Mouse (Mus musculus): ENCODE data around the gene Iqsec1. TPM values are rescaled to one million over a fixed set of nuclear protein-coding genes. Genes with fewer than 3 reads are reported as not detected.

The Iqsec1 gene
- polyA plus RNA-seq, 1 experiment from 2014 or later = 2.6 TPM

DNA sequence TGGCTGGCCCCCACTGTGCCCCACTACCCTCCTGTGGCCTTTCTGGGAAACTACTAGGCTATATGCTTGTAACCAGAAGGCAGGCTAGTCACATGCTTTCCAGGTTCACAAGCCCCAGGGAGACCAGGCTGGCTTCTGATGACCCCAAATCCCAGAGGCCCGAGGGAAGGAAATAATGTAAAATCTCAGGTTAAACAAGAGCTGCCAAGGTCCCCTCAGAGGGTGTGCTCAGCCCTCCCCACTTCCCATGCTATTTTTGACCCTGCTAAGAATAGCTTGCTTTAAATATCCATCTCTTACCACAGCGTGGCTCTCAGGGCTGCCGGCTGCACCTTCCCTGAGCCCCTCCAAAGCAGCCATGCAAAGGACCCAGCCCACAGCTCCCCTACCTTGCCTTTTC lies 299.7 kb downstream of the Iqsec1 start:
- no peak overlapping the region for H3K9ac ChIP-seq
- no peak overlapping the region for H3K27ac ChIP-seq (replicated peaks)
- peaks cover 81% of the 10 kb centered on the region for H3K36me3 ChIP-seq (replicated peaks)
- H3K4me1 ChIP-seq (replicated peaks) = peaks cover 14% of the 10 kb centered on the region
- no peak overlapping the region for H3K4me2 ChIP-seq
- no peaks in the 10 kb centered on the region for H3K27me3 ChIP-seq
- no peak for ATAC-seq (ENCODE audit: insufficient read depth)
- 54% methylated on average over 3 of the region's 3 CpGs for WGBS (ENCODE audit: insufficient replicate concordance)
- no peak overlapping the region for H3K4me3 ChIP-seq (replicated peaks)
- H3K9me3 ChIP-seq (replicated peaks) = no peaks in the 10 kb centered on the region

DNA sequence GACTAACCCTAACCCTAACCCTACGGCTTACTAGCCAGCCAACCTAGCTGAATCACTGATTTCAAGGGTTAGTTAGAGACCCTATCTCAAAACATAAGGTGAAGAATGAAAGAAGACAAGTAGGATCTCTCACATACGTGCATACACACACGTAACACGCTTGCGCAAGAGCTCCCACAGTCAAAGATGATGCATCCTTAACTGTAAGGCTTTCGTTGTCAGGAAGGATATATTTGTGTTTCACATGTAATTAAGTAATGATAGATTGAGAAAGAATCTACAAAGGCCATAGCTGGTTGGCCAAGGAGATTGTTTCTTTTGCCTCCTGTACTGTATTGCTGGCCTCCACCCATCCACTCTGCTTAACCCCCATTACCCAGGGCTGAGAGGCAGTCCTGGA lies 300.5 kb downstream of the Iqsec1 start:
- Histone ChIP-seq H3K27ac (replicated peaks) (no peak overlapping the region), H3K4me1 (replicated peaks) (peaks cover 22% of the 10 kb centered on the region), H3K4me2 (no peak overlapping the region), H3K36me3 (replicated peaks) (peaks cover 82% of the 10 kb centered on the region), H3K27me3 (no peaks in the 10 kb centered on the region), H3K9me3 (replicated peaks) (no peaks in the 10 kb centered on the region), H3K9ac (no peak overlapping the region), H3K4me3 (replicated peaks) (no peak overlapping the region)
- WGBS (ENCODE audit: insufficient replicate concordance) = 88% methylated on average over 6 of the region's 6 CpGs
- ATAC-seq (ENCODE audit: insufficient read depth) = no peak

DNA sequence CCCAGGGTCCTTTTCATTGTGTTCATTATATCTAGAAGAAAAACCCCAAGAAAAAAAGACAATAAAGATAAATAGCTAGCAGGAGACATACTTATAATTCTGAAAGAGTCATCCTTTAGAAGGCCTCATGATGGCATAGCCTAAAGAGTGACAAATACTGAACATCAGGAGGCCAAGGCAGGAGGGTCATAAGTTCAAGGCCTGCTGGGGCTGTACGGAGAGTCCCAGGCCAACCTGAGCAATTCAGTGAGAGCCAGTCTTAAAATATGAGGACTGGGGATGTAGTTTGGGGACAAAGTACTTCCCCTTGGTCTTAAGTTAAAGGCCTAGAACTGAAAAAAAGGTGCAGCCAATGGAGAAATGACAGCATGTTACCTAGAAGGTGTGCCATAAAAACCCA lies 301.7 kb downstream of the Iqsec1 start:
- no peak for ATAC-seq (ENCODE audit: insufficient read depth)
- Histone ChIP-seq H3K9me3 (replicated peaks) (no peaks in the 10 kb centered on the region), H3K4me3 (replicated peaks) (no peak overlapping the region), H3K9ac (no peak overlapping the region), H3K36me3 (replicated peaks) (peaks cover 73% of the 10 kb centered on the region), H3K27me3 (no peaks in the 10 kb centered on the region), H3K4me1 (replicated peaks) (peaks cover 26% of the 10 kb centered on the region), H3K27ac (replicated peaks) (no peak overlapping the region), H3K4me2 (no peak overlapping the region)
- WGBS (ENCODE audit: insufficient replicate concordance) = 84% methylated on average over 1 of the region's 1 CpGs

DNA sequence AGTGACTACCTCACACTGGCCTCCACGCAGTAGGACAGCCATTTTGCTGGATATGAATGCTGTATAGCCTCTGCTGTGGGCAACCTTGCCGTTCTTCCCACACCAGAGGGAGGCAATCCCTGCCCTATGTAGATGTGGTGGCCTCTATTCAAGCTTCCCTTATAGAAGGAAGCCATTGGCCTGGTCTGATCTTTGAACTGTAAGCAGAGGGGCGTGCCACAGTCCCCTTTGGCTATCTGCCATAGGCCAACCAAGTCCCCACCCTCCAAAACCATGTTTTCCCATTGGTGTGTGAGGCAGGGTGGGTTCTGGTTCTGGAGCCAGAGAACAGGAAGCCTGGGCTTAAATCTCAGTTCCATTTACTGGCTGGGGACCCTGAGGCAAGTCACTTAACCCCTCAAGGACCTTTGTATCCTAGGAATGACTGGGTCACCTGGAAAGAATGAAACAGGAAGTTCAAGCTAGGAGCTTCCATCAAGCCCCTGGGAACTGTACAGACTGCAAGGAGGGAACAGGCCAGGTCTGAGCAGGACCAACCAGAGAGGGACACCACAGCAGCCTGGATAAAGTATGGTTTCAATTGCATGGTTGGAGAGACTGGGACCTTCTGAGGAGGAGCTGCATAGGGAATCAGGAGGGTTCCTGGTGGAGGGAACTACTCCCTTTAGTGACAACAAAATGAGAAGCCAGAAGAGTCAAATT lies 304.5 kb downstream of the Iqsec1 start:
- H3K4me2 ChIP-seq = no peak overlapping the region
- H3K27me3 ChIP-seq = no peaks in the 10 kb centered on the region
- WGBS (ENCODE audit: insufficient replicate concordance) = 67% methylated on average over 3 of the region's 3 CpGs
- peak overlapping the region; percentile 24; the same call in 1 of the 2 replicates for H3K27ac ChIP-seq (replicated peaks)
- H3K9ac ChIP-seq = no peak overlapping the region
- peaks cover 65% of the 10 kb centered on the region for H3K36me3 ChIP-seq (replicated peaks)
- peak; percentile 61 for ATAC-seq (ENCODE audit: insufficient read depth)
- H3K4me1 ChIP-seq (replicated peaks) = peaks cover 40% of the 10 kb centered on the region
- no peak overlapping the region for H3K4me3 ChIP-seq (replicated peaks)
- no peaks in the 10 kb centered on the region for H3K9me3 ChIP-seq (replicated peaks)

DNA sequence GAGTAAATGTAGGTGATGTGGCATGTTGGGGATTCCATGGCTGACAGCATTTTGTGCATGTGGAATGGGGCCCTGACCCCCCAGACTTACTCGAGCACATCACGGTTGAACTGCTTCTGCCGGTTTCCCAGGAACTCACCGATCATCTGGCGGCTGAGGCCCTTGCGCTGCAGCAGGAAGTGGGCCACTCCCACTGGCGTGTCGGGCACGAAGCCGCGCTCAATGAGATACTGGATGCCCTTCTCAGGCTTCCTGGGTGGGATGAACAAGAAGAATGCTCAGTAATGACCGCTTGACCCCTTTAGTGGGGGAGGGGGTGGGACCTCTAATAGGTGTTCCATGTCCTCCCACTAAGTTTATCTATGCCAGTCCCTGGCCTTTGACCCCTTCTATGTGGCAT lies 308.1 kb downstream of the Iqsec1 start:
- no peak overlapping the region for H3K27ac ChIP-seq (replicated peaks)
- no peaks in the 10 kb centered on the region for H3K9me3 ChIP-seq (replicated peaks)
- H3K4me1 ChIP-seq (replicated peaks) = peaks cover 40% of the 10 kb centered on the region
- no peak overlapping the region for H3K4me3 ChIP-seq (replicated peaks)
- H3K9ac ChIP-seq = no peak overlapping the region
- peaks cover 64% of the 10 kb centered on the region for H3K36me3 ChIP-seq (replicated peaks)
- H3K27me3 ChIP-seq = no peaks in the 10 kb centered on the region
- 64% methylated on average over 12 of the region's 12 CpGs for WGBS (ENCODE audit: insufficient replicate concordance)
- ATAC-seq (ENCODE audit: insufficient read depth) = no peak
- no peak overlapping the region for H3K4me2 ChIP-seq

DNA sequence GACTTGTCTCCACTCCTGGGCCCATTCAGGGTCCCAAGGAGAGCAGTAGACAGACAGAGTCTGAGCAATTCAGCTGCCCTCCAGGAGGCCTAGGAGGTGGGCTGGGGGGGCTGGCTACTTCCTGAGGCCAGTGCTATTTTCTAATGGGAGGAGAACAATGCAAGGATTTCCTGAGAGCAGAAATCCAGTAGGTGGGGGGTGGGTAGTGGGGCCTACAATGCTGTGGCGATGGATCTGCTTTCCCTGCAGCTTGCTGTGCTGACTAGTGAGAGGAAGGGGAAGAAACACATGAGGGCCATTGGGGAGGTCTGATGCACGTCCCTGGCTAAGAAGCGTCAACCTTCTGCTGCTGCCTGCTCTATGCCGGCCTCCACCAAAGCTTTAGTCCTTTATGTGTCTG lies 309.7 kb downstream of the Iqsec1 start:
- Histone ChIP-seq H3K27me3 (no peaks in the 10 kb centered on the region), H3K4me2 (no peak overlapping the region), H3K36me3 (replicated peaks) (peaks cover 80% of the 10 kb centered on the region), H3K27ac (replicated peaks) (no peak overlapping the region), H3K9me3 (replicated peaks) (no peaks in the 10 kb centered on the region), H3K4me1 (replicated peaks) (peaks cover 26% of the 10 kb centered on the region), H3K4me3 (replicated peaks) (no peak overlapping the region), H3K9ac (no peak overlapping the region)
- WGBS (ENCODE audit: insufficient replicate concordance) = 69% methylated on average over 4 of the region's 4 CpGs
- peak; percentile 36; the same call in 1 of the 2 replicates for ATAC-seq (ENCODE audit: insufficient read depth)

DNA sequence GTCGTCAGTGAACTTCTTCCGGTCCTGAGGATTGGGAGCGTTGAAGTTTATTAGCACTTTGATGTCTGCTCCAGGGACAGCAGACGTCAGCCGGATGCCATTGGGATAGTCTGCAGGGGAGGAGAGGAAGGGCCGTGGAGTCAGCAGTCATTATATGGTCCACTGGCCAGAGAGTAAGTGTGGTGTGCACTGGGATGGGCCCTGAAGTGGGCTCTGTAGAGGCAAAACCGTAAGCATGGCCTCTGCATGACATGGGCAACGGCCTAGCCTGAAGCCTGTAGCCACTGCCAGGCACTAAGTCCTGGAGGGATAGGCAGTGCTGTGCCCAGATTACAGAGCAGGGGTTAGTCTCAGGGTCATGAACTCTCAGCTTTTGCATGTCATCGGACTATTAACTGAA lies 319.8 kb downstream of the Iqsec1 start:
- no peaks in the 10 kb centered on the region for H3K9me3 ChIP-seq (replicated peaks)
- H3K9ac ChIP-seq = no peak overlapping the region
- no peak overlapping the region for H3K4me2 ChIP-seq
- no peak overlapping the region for H3K4me3 ChIP-seq (replicated peaks)
- ATAC-seq (ENCODE audit: insufficient read depth) = no peak
- H3K27me3 ChIP-seq = no peaks in the 10 kb centered on the region
- no peak overlapping the region for H3K27ac ChIP-seq (replicated peaks)
- no peaks in the 10 kb centered on the region for H3K4me1 ChIP-seq (replicated peaks)
- 81% methylated on average over 9 of the region's 9 CpGs for WGBS (ENCODE audit: insufficient replicate concordance)
- H3K36me3 ChIP-seq (replicated peaks) = peaks cover 94% of the 10 kb centered on the region

DNA sequence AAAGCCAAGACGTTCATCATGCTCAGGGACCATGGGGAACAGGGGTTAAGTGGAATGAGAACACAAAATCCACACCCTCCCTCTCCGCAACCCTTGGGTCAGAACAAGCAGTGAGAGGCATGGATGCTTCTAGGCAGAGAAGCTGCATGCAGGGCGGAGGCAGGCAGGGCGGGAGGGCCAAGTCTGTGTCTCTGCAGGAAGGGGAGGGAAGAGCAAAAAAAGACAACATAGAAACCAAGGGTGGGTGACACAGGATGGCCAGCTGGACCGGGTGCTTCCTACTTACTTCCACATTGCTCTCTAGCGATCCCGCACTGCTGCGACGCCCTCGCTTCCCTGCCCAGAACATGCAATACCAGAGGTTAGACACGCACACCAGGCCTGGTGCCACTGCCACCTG lies 324.7 kb downstream of the Iqsec1 start:
- H3K4me1 ChIP-seq (replicated peaks) = peaks cover 31% of the 10 kb centered on the region
- ATAC-seq (ENCODE audit: insufficient read depth) = no peak
- H3K27me3 ChIP-seq = no peaks in the 10 kb centered on the region
- peaks cover 49% of the 10 kb centered on the region for H3K36me3 ChIP-seq (replicated peaks)
- no peak overlapping the region for H3K4me2 ChIP-seq
- H3K4me3 ChIP-seq (replicated peaks) = no peak overlapping the region
- no peak overlapping the region for H3K27ac ChIP-seq (replicated peaks)
- no peaks in the 10 kb centered on the region for H3K9me3 ChIP-seq (replicated peaks)
- H3K9ac ChIP-seq = no peak overlapping the region
- 75% methylated on average over 11 of the region's 11 CpGs for WGBS (ENCODE audit: insufficient replicate concordance)

DNA sequence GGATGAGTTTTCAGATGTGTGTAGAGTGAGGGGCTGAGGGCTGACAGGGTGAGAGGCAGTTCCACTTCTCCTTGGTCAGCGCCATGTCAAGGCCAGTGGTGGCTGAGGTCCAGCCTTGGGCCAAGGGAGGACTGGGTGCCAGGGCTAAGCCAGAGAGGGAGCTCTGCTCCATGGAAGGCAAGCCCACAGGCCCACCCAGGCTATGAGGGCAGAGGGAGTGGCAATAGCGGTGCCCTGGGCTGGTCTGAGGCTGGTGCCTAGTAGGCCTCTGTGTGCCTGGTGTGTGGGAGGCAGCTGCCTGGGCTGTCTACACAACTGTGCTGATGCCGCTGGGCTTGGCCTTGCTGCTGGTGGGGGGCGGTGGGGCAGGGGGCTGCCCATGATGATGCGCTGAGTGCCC lies 326.3 kb downstream of the Iqsec1 start:
- Histone ChIP-seq H3K9ac (no peak overlapping the region), H3K4me1 (replicated peaks) (peaks cover 31% of the 10 kb centered on the region), H3K4me2 (no peak overlapping the region), H3K27me3 (no peaks in the 10 kb centered on the region), H3K9me3 (replicated peaks) (no peaks in the 10 kb centered on the region), H3K27ac (replicated peaks) (no peak overlapping the region), H3K4me3 (replicated peaks) (no peak overlapping the region), H3K36me3 (replicated peaks) (peaks cover 33% of the 10 kb centered on the region)
- WGBS (ENCODE audit: insufficient replicate concordance) = 84% methylated on average over 5 of the region's 5 CpGs
- ATAC-seq (ENCODE audit: insufficient read depth) = no peak

DNA sequence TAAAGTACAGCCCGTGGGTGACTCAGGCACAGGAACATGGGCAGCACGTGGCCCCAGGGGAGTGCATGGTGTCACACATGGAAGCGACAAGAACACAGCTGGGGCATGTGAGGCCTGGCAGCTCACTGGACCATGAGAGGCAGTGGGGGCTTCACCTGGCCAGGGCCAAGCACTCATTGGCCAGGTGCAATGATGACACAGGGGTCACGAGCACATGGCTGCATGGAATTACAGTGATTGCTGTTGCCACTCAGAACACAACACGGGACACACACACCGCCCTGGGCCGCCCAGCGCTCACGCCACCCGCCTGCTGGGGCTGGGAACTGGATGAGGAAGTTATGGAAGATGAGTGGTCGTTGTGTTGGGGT lies 327.5 kb downstream of the Iqsec1 start:
- Histone ChIP-seq H3K27ac (replicated peaks) (peak overlapping the region; percentile 41; the same call in 1 of the 2 replicates), H3K4me1 (replicated peaks) (peaks cover 31% of the 10 kb centered on the region), H3K4me3 (replicated peaks) (no peak overlapping the region), H3K9me3 (replicated peaks) (no peaks in the 10 kb centered on the region), H3K36me3 (replicated peaks) (peaks cover 22% of the 10 kb centered on the region), H3K4me2 (no peak overlapping the region), H3K27me3 (no peaks in the 10 kb centered on the region), H3K9ac (no peak overlapping the region)
- ATAC-seq (ENCODE audit: insufficient read depth) = no peak
- WGBS (ENCODE audit: insufficient replicate concordance) = 75% methylated on average over 11 of the region's 11 CpGs

DNA sequence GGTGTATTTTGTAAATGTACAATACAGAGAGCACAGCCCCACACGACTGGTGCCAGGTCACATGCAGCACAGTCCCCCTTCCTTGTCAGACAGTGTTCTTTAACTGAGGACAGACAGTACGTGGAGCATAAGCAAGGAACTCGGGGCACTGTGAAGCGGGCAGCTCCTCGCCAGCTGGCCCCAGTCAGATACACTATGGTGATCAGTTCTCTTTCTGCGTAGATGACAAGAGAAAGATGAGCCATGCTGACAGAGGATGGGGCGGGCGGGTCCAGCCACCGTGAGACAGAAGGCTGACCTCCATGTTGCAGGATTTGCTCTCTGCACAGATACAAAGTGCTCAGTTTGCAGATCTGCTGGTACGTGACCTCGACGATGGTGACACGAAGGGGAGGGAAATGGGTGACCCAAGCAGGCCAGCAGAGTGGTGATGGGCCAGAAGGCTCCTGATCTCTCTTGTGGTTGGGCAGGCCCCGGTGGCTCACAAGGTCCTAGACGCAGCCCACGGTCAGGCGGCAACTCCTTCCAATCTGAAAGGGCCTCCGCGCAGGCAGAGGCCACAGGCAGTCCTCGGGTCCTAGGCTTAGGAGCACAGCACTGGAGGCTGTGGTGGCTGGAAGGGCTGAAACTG lies 328.0 kb downstream of the Iqsec1 start:
- H3K27me3 ChIP-seq = no peaks in the 10 kb centered on the region
- no peak overlapping the region for H3K9ac ChIP-seq
- 73% methylated on average over 20 of the region's 20 CpGs for WGBS (ENCODE audit: insufficient replicate concordance)
- H3K4me2 ChIP-seq = peak overlapping the region; percentile 36
- no peak overlapping the region for H3K4me3 ChIP-seq (replicated peaks)
- H3K4me1 ChIP-seq (replicated peaks) = peaks cover 31% of the 10 kb centered on the region
- no peaks in the 10 kb centered on the region for H3K9me3 ChIP-seq (replicated peaks)
- peaks cover 17% of the 10 kb centered on the region for H3K36me3 ChIP-seq (replicated peaks)
- H3K27ac ChIP-seq (replicated peaks) = peak overlapping the region; percentile 41; the same call in 1 of the 2 replicates
- no peak for ATAC-seq (ENCODE audit: insufficient read depth)

Data from liver, embryonic 15.5 days (tissue).